Mouse (Mus musculus): ENCODE data around the gene Calr.

- no peak for TF ChIP-seq CTCF (conservative IDR thresholded peaks at IDR 0.05; ENCODE audit: low read length)
- TF ChIP-seq NANOG (IDR thresholded peaks at IDR 0.05; ENCODE audit: borderline replicate concordance, low read length): no peak
- no peak for TF ChIP-seq POU5F1 (IDR thresholded peaks at IDR 0.05; ENCODE audit: borderline replicate concordance, low read length)
Measured at GRCm38 (mm10) chr8:84844397-84845070, 2.2 kb downstream of the Calr start.
